Mouse (Mus musculus): ENCODE data around the gene Gfra1.

The Gfra1 gene

GRCm38 (mm10) chr19:58455496-58456061, at the start of gene Gfra1:
TSS of gene Gfra1 (minus strand) at chr19:58455909.
- DNase-seq (ENCODE audit: low read depth, low spot score): peak; percentile 45

GRCm38 (mm10) chr19:58500049-58500448, 44.3 kb upstream of the Gfra1 start:
- DNase-seq (ENCODE audit: low read depth, low spot score): no peak

- no peak for DNase-seq (ENCODE audit: low read depth, low spot score)
These were observed 43.8 kb upstream of the Gfra1 start for GRCm38 (mm10) chr19:58499420-58499966.

- DNase-seq (ENCODE audit: low read depth, low spot score): no peak
These were observed 41.4 kb upstream of the Gfra1 start for GRCm38 (mm10) chr19:58497106-58497505.

GRCm38 (mm10) chr19:58486686-58487085, 31.0 kb upstream of the Gfra1 start:
- DNase-seq (ENCODE audit: low read depth, low spot score): no peak

- no peak for DNase-seq (ENCODE audit: low read depth, low spot score)
These were observed 26.8 kb upstream of the Gfra1 start for GRCm38 (mm10) chr19:58482373-58482977.

GRCm38 (mm10) chr19:58474251-58474650, 18.5 kb upstream of the Gfra1 start:
- DNase-seq (ENCODE audit: low read depth, low spot score): no peak

GRCm38 (mm10) chr19:58469421-58469820, 13.7 kb upstream of the Gfra1 start:
- peak; percentile 78 for DNase-seq (ENCODE audit: low read depth, low spot score)

- no peak for DNase-seq (ENCODE audit: low read depth, low spot score)
These were observed 12.6 kb upstream of the Gfra1 start for GRCm38 (mm10) chr19:58468331-58468730.

GRCm38 (mm10) chr19:58463755-58464154, 8.0 kb upstream of the Gfra1 start:
- DNase-seq (ENCODE audit: low read depth, low spot score): no peak

GRCm38 (mm10) chr19:58460361-58461022, 4.8 kb upstream of the Gfra1 start:
- DNase-seq (ENCODE audit: low read depth, low spot score): no peak

- DNase-seq (ENCODE audit: low read depth, low spot score): no peak
These were observed 867 bp upstream of the Gfra1 start for GRCm38 (mm10) chr19:58456491-58457061.

GRCm38 (mm10) chr19:58455061-58455495, 631 bp downstream of the Gfra1 start:
- DNase-seq (ENCODE audit: low read depth, low spot score): no peak

GRCm38 (mm10) chr19:58454261-58455060, 1.2 kb downstream of the Gfra1 start:
- DNase-seq (ENCODE audit: low read depth, low spot score): no peak

- no peak for DNase-seq (ENCODE audit: low read depth, low spot score)
These were observed 2.1 kb downstream of the Gfra1 start for GRCm38 (mm10) chr19:58453581-58453980.

- no peak for DNase-seq (ENCODE audit: low read depth, low spot score)
These were observed 2.7 kb downstream of the Gfra1 start for GRCm38 (mm10) chr19:58452941-58453551.

GRCm38 (mm10) chr19:58452178-58452819, 3.4 kb downstream of the Gfra1 start:
- no peak for DNase-seq (ENCODE audit: low read depth, low spot score)

GRCm38 (mm10) chr19:58451323-58451722, 4.4 kb downstream of the Gfra1 start:
- DNase-seq (ENCODE audit: low read depth, low spot score): no peak

- no peak for DNase-seq (ENCODE audit: low read depth, low spot score)
These were observed 5.0 kb downstream of the Gfra1 start for GRCm38 (mm10) chr19:58450716-58451115.
